Mouse (Mus musculus): ENCODE measurements at regions not wholly inside any gene's neighbourhood (a gene's known extent, or its start where the extent isn't known, plus 50 kb on each side); places are given as distances from the start of the nearest gene placed in this dataset.

DNA sequence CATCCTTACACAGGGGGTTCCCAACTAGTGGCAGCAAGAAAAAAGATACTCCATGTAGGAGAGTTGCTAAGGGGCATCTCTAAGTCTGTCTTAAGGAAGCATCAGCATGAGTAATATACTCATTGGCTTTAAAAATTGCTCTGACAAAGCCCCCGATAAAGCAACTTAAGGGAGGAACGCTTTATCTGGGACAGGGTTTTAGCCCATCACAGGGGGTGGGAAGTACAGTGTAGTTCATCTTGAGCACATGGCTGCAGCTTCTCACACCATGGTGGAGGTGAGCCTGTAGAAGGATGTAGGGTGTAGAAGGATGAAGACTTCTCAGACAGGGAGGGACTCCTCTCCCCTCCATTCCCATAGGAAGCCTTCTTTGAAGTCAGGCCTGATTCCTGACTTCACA, 54.1 kb upstream of the Emx2 start:
- peak; percentile 66 for DNase-seq (ENCODE audit: low read depth, low spot score)
- Histone ChIP-seq H3K27ac (ENCODE audit: control insufficient read depth, low read depth, low read length) (peak overlapping the region; percentile 97), H3K9me3 (replicated peaks; ENCODE audit: insufficient read depth, low read length) (no peaks in the 10 kb centered on the region), H3K79me2 (ENCODE audit: control insufficient read depth, insufficient read depth, low read length, poor library complexity) (peaks cover 25% of the 10 kb centered on the region), H3K36me3 (ENCODE audit: control insufficient read depth in 1 of 2, insufficient read depth in 2 of 2, low read length in 2 of 2) (peaks cover 0 to 53% of the 10 kb centered on the region in 2 experiments; a peak in 2 of 4 replicates), H3K4me1 (ENCODE audit: control insufficient read depth in 1 of 2, insufficient read depth in 2 of 2, low read length in 2 of 2) (peaks cover 24 to 77% of the 10 kb centered on the region in 2 experiments), H3K9ac (ENCODE audit: control insufficient read depth, low read depth, low read length, poor library complexity, severe bottlenecking) (peak overlapping the region; percentile 61), H3K27me3 (ENCODE audit: control insufficient read depth in 1 of 2, insufficient read depth in 2 of 2, low read length in 2 of 2) (no peaks in the 10 kb centered on the region), H3K4me3 (ENCODE audit: control insufficient read depth in 1 of 2, insufficient read depth in 1 of 2, low read depth in 2 of 2, low read length in 2 of 2) (0 out of 4 replicates have a peak overlapping the region, but pooled peaks of 1 of the 2 experiments have one; percentile 12)
- TF ChIP-seq MEF2A (IDR thresholded peaks at IDR 0.05; ENCODE audit: extremely low read depth, insufficient replicate concordance, low read depth, low read length, poor library complexity, severe bottlenecking) (no peak), JUND (IDR thresholded peaks at IDR 0.05; ENCODE audit: low read depth, low read length) (no peak), POLR2A (IDR thresholded peaks at IDR 0.05; ENCODE audit: control insufficient read depth in 1 of 2, insufficient read depth in 1 of 2, low read depth in 1 of 2, low read length in 2 of 2, poor library complexity in 1 of 2) (peak in 1 of 2 experiments; percentile 38; a peak in 1 of 4 replicates), BHLHE40 (IDR thresholded peaks at IDR 0.05; ENCODE audit: borderline replicate concordance, low read depth, low read length) (no peak), KAT2A (conservative IDR thresholded peaks at IDR 0.05; ENCODE audit: low read depth, low read length) (no peak; the same call in 1 of the 2 replicates), TCF12 (IDR thresholded peaks at IDR 0.05; ENCODE audit: low read depth, low read length) (0 out of 2 replicates have a peak, but pooled peaks have one; percentile 21), TAL1 (IDR thresholded peaks at IDR 0.05; ENCODE audit: low read length) (no peak), ELF1 (IDR thresholded peaks at IDR 0.05; ENCODE audit: low read depth, low read length) (no peak), MXI1 (IDR thresholded peaks at IDR 0.05; ENCODE audit: low read depth, low read length) (no peak), CHD2 (IDR thresholded peaks at IDR 0.05; ENCODE audit: low read length) (no peak), MAFK (IDR thresholded peaks at IDR 0.05; ENCODE audit: borderline replicate concordance, low read depth, low read length) (no peak), NRF1 (IDR thresholded peaks at IDR 0.05; ENCODE audit: insufficient read depth, low read depth, low read length, poor library complexity, severe bottlenecking) (no peak), MYC (IDR thresholded peaks at IDR 0.05; ENCODE audit: low read depth, low read length) (peak; percentile 75; the same call in 1 of the 2 replicates), EP300 (IDR thresholded peaks at IDR 0.05; ENCODE audit: low read depth in 1 of 2, low read length in 2 of 2) (peak; percentile 4 to 61; a peak in 1 of 4 replicates), HCFC1 (IDR thresholded peaks at IDR 0.05; ENCODE audit: low read depth, low read length) (no peak; the same call in 1 of the 2 replicates), MYB (IDR thresholded peaks at IDR 0.05; ENCODE audit: low read depth, low read length) (no peak), NELFE (IDR thresholded peaks at IDR 0.05; ENCODE audit: low read depth, low read length) (0 out of 2 replicates have a peak, but pooled peaks have one; percentile 1), ETS1 (IDR thresholded peaks at IDR 0.05; ENCODE audit: low read depth, low read length) (peak; percentile 10; the same call in 1 of the 2 replicates), TBP (IDR thresholded peaks at IDR 0.05; ENCODE audit: low read depth, low read length) (no peak; the same call in 1 of the 2 replicates), ZNF384 (IDR thresholded peaks at IDR 0.05; ENCODE audit: low read depth, low read length) (no peak), USF1 (IDR thresholded peaks at IDR 0.05; ENCODE audit: low read depth, low read length) (no peak), MAX (IDR thresholded peaks at IDR 0.05; ENCODE audit: low read length) (peak; percentile 85), RAD21 (IDR thresholded peaks at IDR 0.05; ENCODE audit: low read depth, low read length) (no peak), POLR2AphosphoS5 (IDR thresholded peaks at IDR 0.05; ENCODE audit: borderline replicate concordance, low read depth, low read length) (no peak), UBTF (IDR thresholded peaks at IDR 0.05; ENCODE audit: borderline replicate concordance, insufficient read depth, low read depth, low read length) (no peak), CHD1 (IDR thresholded peaks at IDR 0.05; ENCODE audit: low read depth, low read length) (no peak), SMC3 (IDR thresholded peaks at IDR 0.05; ENCODE audit: low read depth, low read length) (no peak), USF2 (IDR thresholded peaks at IDR 0.05; ENCODE audit: borderline replicate concordance in 1 of 2, insufficient read depth in 1 of 2, low read depth in 1 of 2, low read length in 2 of 2) (no peak), GATA1 (IDR thresholded peaks at IDR 0.05; ENCODE audit: low read depth, low read length) (peak; percentile 54; the same call in 1 of the 2 replicates), GABPA (IDR thresholded peaks at IDR 0.05; ENCODE audit: low read depth, low read length) (no peak), ZKSCAN1 (IDR thresholded peaks at IDR 0.05; ENCODE audit: low read depth, low read length) (no peak), SIN3A (IDR thresholded peaks at IDR 0.05; ENCODE audit: low read length) (no peak), POLR2AphosphoS2 (IDR thresholded peaks at IDR 0.05; ENCODE audit: low read length) (no peak), ZMIZ1 (IDR thresholded peaks at IDR 0.05; ENCODE audit: low read depth, low read length) (no peak), E2F4 (IDR thresholded peaks at IDR 0.05; ENCODE audit: borderline replicate concordance, low read depth, low read length) (no peak), CTCF (IDR thresholded peaks at IDR 0.05 in 2 of 3, conservative IDR thresholded peaks at IDR 0.05 in 1 of 3; ENCODE audit: control insufficient read depth in 1 of 3, insufficient read depth in 1 of 3, low read depth in 2 of 3, low read length in 3 of 3, poor library complexity in 1 of 3, severe bottlenecking in 1 of 3) (no peak)
